Mouse (Mus musculus) liver, embryonic 12.5 days (tissue): ENCODE results near the gene Cd55. TPM values are rescaled to one million over a fixed set of nuclear protein-coding genes. Genes with fewer than 3 reads are reported as not detected.
"Not testable (repeated sequence)": the region's sequence is repeated elsewhere in the genome, so short reads cannot be mapped to it uniquely, and the experiment has no call there.

ENCODE experiments used
- ATAC-seq: fragments of 200-750 bp; cut with Nextera tagmentation; 2 replicates; pipeline ENCODE4 v1.8.0; 2017; ENCODE audit warnings: moderate number of reproducible peaks, mild to moderate bottlenecking, moderate library complexity
- H3K27ac ChIP-seq: fragments of 300-500 bp; sonication (generic); 2 replicates; pipeline ENCODE4 v1.5.1; 2016; ENCODE audit warnings: mild to moderate bottlenecking
- H3K27me3 ChIP-seq: fragments of 300-500 bp; sonication (generic); replicated peaks from 2 replicates; pipeline ENCODE4 v1.6.1; 2016; ENCODE audit warnings: mild to moderate bottlenecking, moderate library complexity
- H3K36me3 ChIP-seq: fragments of 300-500 bp; sonication (generic); 2 replicates; pipeline ENCODE4 v1.6.1; 2016; ENCODE audit warnings: mild to moderate bottlenecking, moderate library complexity
- H3K4me1 ChIP-seq: fragments of 300-500 bp; sonication (generic); 2 replicates; pipeline ENCODE4 v1.6.1; 2016
- H3K4me2 ChIP-seq: fragments of 300-500 bp; sonication (generic); 2 replicates; pipeline ENCODE4 v1.6.1; 2016; ENCODE audit warnings: mild to moderate bottlenecking, moderate library complexity
- H3K4me3 ChIP-seq: fragments of 300-500 bp; sonication (generic); 2 replicates; pipeline ENCODE4 v1.5.1; 2016; ENCODE audit warnings: mild to moderate bottlenecking, moderate library complexity
- H3K9ac ChIP-seq: fragments of 300-500 bp; sonication (generic); 2 replicates; pipeline ENCODE4 v1.6.1; 2016; ENCODE audit warnings: mild to moderate bottlenecking, moderate library complexity
- H3K9me3 ChIP-seq: fragments of 300-500 bp; sonication (generic); replicated peaks from 2 replicates; pipeline ENCODE4 v1.6.1; 2016; ENCODE audit warnings: mild to moderate bottlenecking, moderate library complexity
- WGBS: fragments of 180-500 bp; shearing (Covaris S2); methylation state at CpG from one replicate; pipeline ENCODE4 v1.1.7; 2016; ENCODE audit not compliant: insufficient replicate concordance; 5-methylcytosine and 5-hydroxymethylcytosine counted together
- polyA plus RNA-seq: library from polyadenylated mRNA; unstranded; fragments of >200 nt; fragmentation: Nextera tagmentation; extraction: Ambion mirVana; gene quantifications from 2 replicates; pipeline ENCODE4 v1.2.1, GENCODE M21; 2016

Cd55 gene
- polyA plus RNA-seq, 1 experiment from 2014 or later = 26.2 TPM

GRCm38 (mm10) chr1:130474226-130474625 lies 11.7 kb upstream of the Cd55 start:
- no peaks in the 10 kb centered on the region for H3K4me1 ChIP-seq
- H3K9ac ChIP-seq = no peak overlapping the region
- H3K36me3 ChIP-seq = no peaks in the 10 kb centered on the region
- H3K27ac ChIP-seq = no peak overlapping the region
- no peak overlapping the region for H3K4me3 ChIP-seq
- 3% methylated on average over 1 of the region's 1 CpGs for WGBS
- no peaks in the 10 kb centered on the region for H3K27me3 ChIP-seq
- no peak for ATAC-seq
- no peak overlapping the region for H3K4me2 ChIP-seq
- no peaks in the 10 kb centered on the region for H3K9me3 ChIP-seq

GRCm38 (mm10) chr1:130470074-130470473 lies 7.5 kb upstream of the Cd55 start:
- no peak overlapping the region for H3K27ac ChIP-seq
- no peaks in the 10 kb centered on the region for H3K9me3 ChIP-seq
- no peaks in the 10 kb centered on the region for H3K4me1 ChIP-seq
- no peak for ATAC-seq
- no peak overlapping the region for H3K4me3 ChIP-seq
- no peak overlapping the region for H3K9ac ChIP-seq
- no peaks in the 10 kb centered on the region for H3K27me3 ChIP-seq
- no peaks in the 10 kb centered on the region for H3K36me3 ChIP-seq
- no peak overlapping the region for H3K4me2 ChIP-seq
- 64% methylated on average over 4 of the region's 4 CpGs for whole genome bisulfite sequencing

- H3K27me3 ChIP-seq = no peaks in the 10 kb centered on the region
- WGBS = 57% methylated on average over 2 of the region's 2 CpGs
- no peak overlapping the region for H3K4me2 ChIP-seq
- no peaks in the 10 kb centered on the region for H3K9me3 ChIP-seq
- H3K4me3 ChIP-seq = no peak overlapping the region
- H3K27ac ChIP-seq = no peak overlapping the region
- no peak overlapping the region for H3K9ac ChIP-seq
- no peak for ATAC-seq
- H3K4me1 ChIP-seq = peaks cover 14% of the 10 kb centered on the region
- no peaks in the 10 kb centered on the region for H3K36me3 ChIP-seq
These were observed 4.9 kb upstream of the Cd55 start for GRCm38 (mm10) chr1:130467453-130467852.

GRCm38 (mm10) chr1:130464173-130464572 lies 1.6 kb upstream of the Cd55 start:
- Histone ChIP-seq H3K4me1 (peaks cover 19% of the 10 kb centered on the region), H3K9me3 (no peaks in the 10 kb centered on the region), H3K9ac (no peak overlapping the region), H3K4me3 (no peak overlapping the region), H3K4me2 (no peak overlapping the region), H3K27ac (no peak overlapping the region), H3K27me3 (no peaks in the 10 kb centered on the region), H3K36me3 (peaks cover 6% of the 10 kb centered on the region; the same call in 1 of the 2 replicates)
- ATAC-seq = no peak

GRCm38 (mm10) chr1:130462867-130463266 lies 323 bp upstream of the Cd55 start:
- Histone ChIP-seq H3K27ac (peak overlapping the region; percentile 86; the same call in 1 of the 2 replicates), H3K27me3 (no peaks in the 10 kb centered on the region), H3K4me2 (peak overlapping the region; percentile 76), H3K9me3 (no peaks in the 10 kb centered on the region), H3K36me3 (peaks cover 12% of the 10 kb centered on the region), H3K9ac (peak overlapping the region; percentile 79), H3K4me1 (peaks cover 19% of the 10 kb centered on the region), H3K4me3 (peak overlapping the region; percentile 69)
- no peak; the same call in 1 of the 2 replicates for ATAC-seq
- WGBS = 11% methylated on average over 4 of the region's 4 CpGs

GRCm38 (mm10) chr1:130455111-130455510 lies 7.4 kb downstream of the Cd55 start:
- WGBS = 82% methylated on average over 2 of the region's 2 CpGs
- Histone ChIP-seq H3K27me3 (no peaks in the 10 kb centered on the region), H3K9ac (no peak overlapping the region), H3K4me1 (peaks cover 3% of the 10 kb centered on the region; the same call in 1 of the 2 replicates), H3K36me3 (peaks cover 52% of the 10 kb centered on the region), H3K4me3 (no peak overlapping the region), H3K27ac (no peak overlapping the region), H3K4me2 (no peak overlapping the region), H3K9me3 (no peaks in the 10 kb centered on the region)
- no peak for ATAC-seq

GRCm38 (mm10) chr1:130442930-130443329 lies 19.6 kb downstream of the Cd55 start:
- WGBS = 67% methylated on average over 1 of the region's 1 CpGs
- ATAC-seq, H3K27me3 ChIP-seq: not testable (repeated sequence)

GRCm38 (mm10) chr1:130430920-130431319 lies 31.6 kb downstream of the Cd55 start:
- Histone ChIP-seq H3K36me3 (no peaks in the 10 kb centered on the region), H3K4me1 (no peaks in the 10 kb centered on the region)
- ATAC-seq = no peak

More at GRCm38 (mm10) chr1:130442930-130443329, 19.6 kb downstream of the Cd55 start:
- not testable (repeated sequence) for H3K4me2 ChIP-seq, H3K9ac ChIP-seq, H3K9me3 ChIP-seq, H3K27ac ChIP-seq, H3K4me3 ChIP-seq, H3K4me1 ChIP-seq
- H3K36me3 ChIP-seq = peaks cover 19% of the 10 kb centered on the region

GRCm38 (mm10) chr1:130428667-130429066 lies 33.9 kb downstream of the Cd55 start:
- not testable (repeated sequence) for H3K27ac ChIP-seq, H3K4me2 ChIP-seq, H3K36me3 ChIP-seq, H3K9ac ChIP-seq, H3K4me3 ChIP-seq, H3K4me1 ChIP-seq, ATAC-seq, H3K27me3 ChIP-seq, H3K9me3 ChIP-seq

More at GRCm38 (mm10) chr1:130430920-130431319, 31.6 kb downstream of the Cd55 start:
- 30% methylated on average over 4 of the region's 4 CpGs for WGBS
- Histone ChIP-seq H3K4me2 (no peak overlapping the region), H3K9ac (no peak overlapping the region), H3K27me3 (no peaks in the 10 kb centered on the region), H3K4me3 (no peak overlapping the region), H3K9me3 (no peaks in the 10 kb centered on the region), H3K27ac (no peak overlapping the region)

GRCm38 (mm10) chr1:130427175-130427853 lies 35.2 kb downstream of the Cd55 start:
- not testable (repeated sequence) for H3K4me2 ChIP-seq, H3K9ac ChIP-seq, H3K9me3 ChIP-seq, H3K4me3 ChIP-seq, H3K27ac ChIP-seq, H3K36me3 ChIP-seq, H3K4me1 ChIP-seq, ATAC-seq, H3K27me3 ChIP-seq
- 52% methylated on average over 3 of the region's 3 CpGs for WGBS

GRCm38 (mm10) chr1:130422664-130423111 lies 39.9 kb downstream of the Cd55 start, which contains the start of gene Cd55b:
Cd55b (minus strand) TSS chr1:130423009.
- Histone ChIP-seq H3K4me1 (0 out of 2 replicates have a peak, but pooled peaks cover 5% of the 10 kb centered on the region), H3K4me3 (no peak within 1 kb of the TSS), H3K4me2 (no peak within 1 kb of the TSS), H3K9me3 (no peaks in the 10 kb centered on the region), H3K27ac (no peak within 1 kb of the TSS), H3K36me3 (no peaks in the 10 kb centered on the region), H3K27me3 (no peaks in the 10 kb centered on the region), H3K9ac (no peak within 1 kb of the TSS)
- peak; percentile 21; the same call in 1 of the 2 replicates for ATAC-seq
- 57% methylated on average over 18 of the region's 18 CpGs for WGBS

- not testable (repeated sequence) for H3K9ac ChIP-seq, H3K4me1 ChIP-seq, H3K36me3 ChIP-seq, H3K4me2 ChIP-seq, ATAC-seq, H3K9me3 ChIP-seq, H3K27me3 ChIP-seq, H3K27ac ChIP-seq, H3K4me3 ChIP-seq
- WGBS = no CpG with 5 or more reads among the region's 6 CpGs
These were observed 40.5 kb downstream of the Cd55 start for GRCm38 (mm10) chr1:130422033-130422432.

GRCm38 (mm10) chr1:130397109-130397508 lies 65.4 kb downstream of the Cd55 start:
- H3K36me3 ChIP-seq, H3K4me2 ChIP-seq, ATAC-seq, H3K4me1 ChIP-seq, H3K27me3 ChIP-seq, H3K27ac ChIP-seq, H3K4me3 ChIP-seq, H3K9me3 ChIP-seq, H3K9ac ChIP-seq: not testable (repeated sequence)
